Mouse (Mus musculus): ENCODE data around the gene Mpped2.

Mpped2 gene

DNA sequence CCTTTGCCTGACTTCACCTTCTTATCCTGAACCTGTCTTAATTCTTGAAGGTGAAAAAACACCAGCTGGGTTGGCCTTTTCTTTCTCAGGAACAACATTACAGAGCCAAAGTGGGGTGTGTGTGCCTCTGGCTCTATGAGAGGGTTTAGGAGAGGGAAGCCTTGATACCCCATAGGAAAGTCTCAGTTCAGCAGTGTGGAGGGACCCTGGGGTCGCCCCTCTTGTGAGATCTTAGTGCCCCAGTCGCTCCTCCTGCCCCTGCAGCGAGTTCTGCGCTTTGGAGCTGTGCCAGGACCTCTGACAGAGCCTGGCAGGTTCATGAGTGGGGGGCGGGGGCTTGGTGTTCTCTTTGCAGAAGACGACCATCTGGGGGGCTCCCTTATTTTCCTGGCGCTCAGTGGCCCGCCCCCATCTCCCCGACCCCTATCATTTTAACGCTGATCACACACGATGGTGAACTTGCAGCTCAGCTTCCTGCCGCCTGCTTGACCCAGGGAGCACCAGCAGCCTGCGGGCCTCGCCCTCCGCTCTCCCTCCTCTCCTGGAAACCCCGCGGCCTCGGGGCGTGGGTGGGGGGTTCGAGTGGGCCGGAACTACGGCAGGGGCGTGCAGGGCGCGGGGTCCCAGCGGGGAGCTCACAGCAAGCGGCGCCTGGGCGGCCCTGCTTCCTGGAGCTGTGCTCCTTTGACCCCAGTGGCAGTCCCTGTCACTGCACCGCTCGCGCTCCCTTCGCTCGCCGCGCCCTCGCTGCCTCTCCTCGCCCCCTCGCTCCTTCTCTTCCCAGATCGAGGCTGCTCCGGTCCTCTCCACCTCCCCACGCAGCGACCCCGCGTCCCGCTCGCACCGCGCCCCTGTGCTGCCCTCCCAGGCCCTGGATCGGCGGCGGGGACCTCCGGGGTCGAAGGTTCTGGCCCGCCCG lies at the start of gene Mpped2:
Gene Mpped2 (plus strand): TSS at position 487 of the 919 bp plus-strand sequence.
- DNase-seq (ENCODE audit: low read depth), result no peak

DNA sequence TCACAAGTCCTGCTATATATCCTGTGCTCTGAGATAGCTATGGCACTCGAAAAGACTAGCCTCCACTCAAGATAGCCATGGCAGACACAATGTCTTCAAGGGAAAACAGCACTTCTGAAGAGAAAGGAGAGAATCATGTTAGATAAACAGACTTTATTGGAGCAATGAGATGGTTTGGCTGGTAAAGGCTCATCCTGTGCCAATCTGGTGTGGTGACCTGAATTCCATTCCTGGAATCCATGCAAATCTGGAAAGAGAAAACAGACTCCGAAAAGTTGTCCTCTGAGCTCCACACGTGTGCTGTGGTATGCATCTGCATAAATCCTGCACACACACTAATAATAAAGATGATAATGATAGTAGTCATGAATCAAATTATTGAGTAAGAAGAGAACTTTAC lies 48.3 kb upstream of the Mpped2 start:
- DNase-seq (ENCODE audit: low read depth), result no peak

GRCm38 (mm10) chr2:106649686-106650570 lies 43.1 kb upstream of the Mpped2 start:
- no peak for DNase-seq (ENCODE audit: low read depth)

- no peak for DNase-seq (ENCODE audit: low read depth)
Measured at GRCm38 (mm10) chr2:106652151-106652550, 40.9 kb upstream of the Mpped2 start.

DNA sequence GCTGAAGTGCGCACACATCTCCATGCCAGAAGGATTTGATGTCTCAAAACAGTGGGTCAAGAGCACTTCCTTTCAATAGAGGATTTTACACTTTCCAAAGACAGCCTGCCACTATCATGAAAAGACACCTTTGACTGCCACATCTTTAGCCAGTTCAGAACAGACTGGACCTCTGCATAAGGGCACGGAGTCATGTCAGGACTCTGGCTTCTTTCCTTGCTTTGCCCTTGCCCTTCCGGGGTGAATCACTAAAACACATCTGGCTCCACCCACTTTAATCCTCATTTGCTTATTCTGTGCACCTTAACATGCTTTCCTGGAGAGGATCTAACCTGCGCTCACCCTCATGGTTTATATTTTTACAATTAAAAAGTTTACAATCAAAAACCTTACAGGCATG lies 40.3 kb upstream of the Mpped2 start:
- no peak for DNase-seq (ENCODE audit: low read depth)

- DNase-seq (ENCODE audit: low read depth), result no peak
Measured at GRCm38 (mm10) chr2:106653261-106653660, 39.8 kb upstream of the Mpped2 start.

DNA sequence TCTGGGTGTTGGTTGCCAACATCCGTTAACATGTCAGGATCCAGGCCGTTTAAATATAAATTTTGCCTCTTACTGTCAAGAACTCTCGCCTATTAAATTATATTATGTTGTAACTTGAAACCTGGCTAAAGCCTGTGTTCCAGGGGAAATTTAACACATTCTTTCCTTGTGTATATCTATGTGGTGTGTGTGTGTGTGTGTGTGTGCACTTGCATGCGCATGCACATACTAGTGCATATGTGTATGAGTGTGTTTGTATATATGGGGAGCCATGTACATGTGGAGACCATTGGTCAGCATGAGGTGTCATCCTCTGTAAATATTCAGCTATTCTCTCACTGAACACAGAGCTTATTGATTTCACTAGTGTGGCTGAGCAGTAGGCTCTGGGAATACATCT lies 37.8 kb upstream of the Mpped2 start:
- no peak for DNase-seq (ENCODE audit: low read depth)

- no peak for DNase-seq (ENCODE audit: low read depth)
Measured at GRCm38 (mm10) chr2:106665271-106665670, 27.8 kb upstream of the Mpped2 start.

- DNase-seq (ENCODE audit: low read depth), result no peak
Measured at GRCm38 (mm10) chr2:106674319-106674718, 18.8 kb upstream of the Mpped2 start.

- DNase-seq (ENCODE audit: low read depth), result no peak
Measured at GRCm38 (mm10) chr2:106677449-106677848, 15.6 kb upstream of the Mpped2 start.

DNA sequence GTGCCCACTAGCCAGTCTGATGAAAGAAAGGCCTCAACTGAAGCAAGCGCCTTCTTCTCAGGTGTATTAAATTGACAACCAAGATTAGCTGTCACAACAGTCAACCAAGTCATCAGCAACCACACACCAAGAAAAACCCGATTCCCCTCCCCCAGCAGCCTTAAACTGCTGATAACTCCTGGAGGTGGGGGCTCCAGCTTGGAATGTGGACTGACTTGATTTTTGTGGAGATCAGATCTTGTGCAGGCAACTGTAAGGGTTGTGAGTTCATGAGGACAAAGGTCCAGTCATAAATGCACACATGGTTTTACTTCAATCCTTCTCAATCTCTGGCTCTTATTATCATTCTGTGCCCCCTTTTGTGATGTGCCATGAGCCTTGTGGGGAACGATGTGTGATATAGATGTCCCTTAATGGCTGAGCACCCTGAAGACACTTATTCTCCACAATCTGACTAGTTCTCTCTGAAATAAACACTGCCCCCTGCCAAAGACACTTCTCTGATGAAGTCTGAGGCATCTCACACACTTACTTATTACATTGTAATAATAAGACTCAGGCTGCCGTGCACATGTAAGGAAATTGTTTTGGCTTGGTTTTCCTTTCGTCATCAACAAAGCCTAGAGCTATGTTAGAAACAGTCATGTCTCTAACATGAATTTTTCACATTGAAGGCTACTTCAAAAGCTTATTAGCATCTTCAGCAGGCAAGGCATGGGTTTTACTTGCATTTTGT lies 13.2 kb upstream of the Mpped2 start:
- DNase-seq (ENCODE audit: low read depth), result no peak

- no peak for DNase-seq (ENCODE audit: low read depth)
Measured at GRCm38 (mm10) chr2:106683185-106683831, 9.8 kb upstream of the Mpped2 start.

DNA sequence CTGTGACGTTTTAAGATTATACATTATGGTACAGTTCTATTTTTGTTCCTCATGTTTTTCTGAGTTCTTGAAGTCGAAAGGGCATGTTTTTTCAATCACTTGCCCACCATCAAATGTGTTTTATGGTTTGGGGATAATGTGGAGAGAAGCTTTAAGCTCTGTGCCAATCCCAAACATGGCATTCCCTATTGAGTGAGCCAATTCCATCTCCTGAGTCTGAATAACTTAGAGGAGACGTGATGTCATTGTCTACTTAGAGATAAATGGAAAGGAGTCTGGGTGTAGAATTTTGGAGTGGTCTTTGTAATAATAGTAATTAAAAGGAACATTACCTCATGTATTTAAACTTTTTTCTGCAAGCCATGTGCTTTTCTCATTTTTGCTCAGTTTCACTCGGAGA lies 9.2 kb upstream of the Mpped2 start:
- no peak for DNase-seq (ENCODE audit: low read depth)

DNA sequence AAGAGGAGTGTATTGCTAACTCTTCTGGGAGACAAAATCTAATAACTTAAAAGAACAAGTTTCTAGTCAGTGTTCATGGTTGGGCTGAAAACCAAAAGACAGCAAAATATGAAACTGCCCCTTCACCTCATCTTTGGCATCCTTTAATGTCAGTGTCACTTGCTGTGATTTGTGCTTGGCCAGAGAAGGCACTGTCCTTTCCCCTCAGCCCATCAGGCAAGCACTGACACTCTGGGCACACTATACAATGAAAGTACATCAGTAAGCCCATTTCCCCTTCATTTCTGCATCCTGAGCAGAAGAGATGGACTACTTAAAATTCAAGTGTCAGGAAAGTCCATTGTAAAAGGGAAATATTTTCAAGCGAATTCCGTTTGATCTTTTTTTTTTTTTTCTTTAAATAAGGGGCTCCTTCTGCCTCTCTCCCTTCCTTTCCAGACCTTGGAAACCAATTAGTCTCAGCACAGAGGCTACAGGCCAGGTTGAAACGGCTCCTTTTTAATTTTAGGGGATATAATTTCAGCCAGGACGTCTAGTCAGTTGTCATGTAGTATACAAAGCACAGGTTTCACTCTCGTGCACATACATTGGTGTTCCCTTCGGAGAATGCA lies 1.2 kb upstream of the Mpped2 start:
- no peak for DNase-seq (ENCODE audit: low read depth)

GRCm38 (mm10) chr2:106692405-106692782 lies 675 bp upstream of the Mpped2 start:
- no peak for DNase-seq (ENCODE audit: low read depth)

DNA sequence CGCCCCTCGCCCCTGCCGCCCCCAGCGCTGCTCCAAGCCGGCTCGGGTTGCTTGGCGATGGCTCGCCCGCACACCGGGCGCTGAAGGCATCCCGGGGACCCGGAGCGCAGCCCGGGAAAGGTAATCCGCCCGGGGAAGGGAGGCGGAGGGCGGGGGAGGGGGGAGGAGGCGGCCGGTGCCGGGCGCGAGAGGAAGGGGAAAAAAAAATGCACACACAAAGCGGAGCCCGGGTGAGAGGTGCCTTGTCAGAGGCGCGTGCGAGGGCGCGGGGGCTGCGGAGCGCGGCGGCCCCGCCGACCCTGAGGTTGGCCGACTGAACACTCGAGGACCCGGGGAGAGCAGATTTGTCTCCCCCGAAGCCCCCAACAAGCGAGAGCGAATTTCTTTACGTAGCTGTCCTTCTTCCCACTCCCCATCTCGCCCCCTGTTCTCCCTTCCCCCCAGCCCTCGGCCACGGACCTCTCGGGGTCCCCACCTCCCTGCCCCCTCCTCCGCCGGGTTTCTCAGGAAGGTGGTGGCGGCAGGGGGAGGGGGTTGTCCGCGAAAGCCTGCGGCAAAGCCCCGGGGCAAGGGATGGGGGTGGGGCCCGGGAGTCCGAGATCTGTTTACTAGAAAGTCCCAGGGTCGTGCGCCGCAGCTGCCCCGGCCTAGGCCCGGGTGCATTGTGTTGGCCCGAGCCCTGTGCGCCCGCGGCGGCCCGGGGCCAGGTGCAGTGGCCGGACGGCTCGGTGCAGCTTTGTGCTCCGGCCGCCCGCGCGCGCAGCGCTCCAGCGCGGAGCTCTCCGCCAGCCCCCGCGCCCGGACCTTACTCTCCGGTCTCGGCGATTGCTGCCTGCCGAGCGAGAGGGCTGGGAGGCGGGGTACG lies 865 bp downstream of the Mpped2 start:
- no peak for DNase-seq (ENCODE audit: low read depth)

- DNase-seq (ENCODE audit: low read depth), result no peak
Measured at GRCm38 (mm10) chr2:106694567-106694885, 1.5 kb downstream of the Mpped2 start.

- no peak for DNase-seq (ENCODE audit: low read depth)
Measured at GRCm38 (mm10) chr2:106694886-106695733, 2.0 kb downstream of the Mpped2 start.

DNA sequence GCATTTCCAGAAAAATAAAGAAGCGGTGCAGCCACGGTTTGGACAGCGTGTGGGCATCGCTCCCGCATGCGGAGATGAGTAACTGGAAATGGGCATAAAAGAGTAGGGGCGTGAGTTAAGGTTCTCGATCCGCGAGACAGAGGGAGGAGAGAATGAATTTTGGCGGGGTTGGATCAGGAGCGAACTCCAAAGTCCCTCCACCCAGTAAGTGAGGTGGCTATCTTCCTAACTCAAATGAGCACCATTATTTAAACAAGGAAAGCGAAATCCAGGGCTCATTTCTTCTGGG lies 2.6 kb downstream of the Mpped2 start:
- no peak for DNase-seq (ENCODE audit: low read depth)

- DNase-seq (ENCODE audit: low read depth), result no peak
Measured at GRCm38 (mm10) chr2:106696372-106696771, 3.3 kb downstream of the Mpped2 start.
